Mouse (Mus musculus): ENCODE measurements at regions not wholly inside any gene's neighbourhood (a gene's known extent, or its start where the extent isn't known, plus 50 kb on each side); places are given as distances from the start of the nearest gene placed in this dataset.
A peak's percentile ranks its signal among the peaks of the same experiment; 100 is the strongest.

DNA sequence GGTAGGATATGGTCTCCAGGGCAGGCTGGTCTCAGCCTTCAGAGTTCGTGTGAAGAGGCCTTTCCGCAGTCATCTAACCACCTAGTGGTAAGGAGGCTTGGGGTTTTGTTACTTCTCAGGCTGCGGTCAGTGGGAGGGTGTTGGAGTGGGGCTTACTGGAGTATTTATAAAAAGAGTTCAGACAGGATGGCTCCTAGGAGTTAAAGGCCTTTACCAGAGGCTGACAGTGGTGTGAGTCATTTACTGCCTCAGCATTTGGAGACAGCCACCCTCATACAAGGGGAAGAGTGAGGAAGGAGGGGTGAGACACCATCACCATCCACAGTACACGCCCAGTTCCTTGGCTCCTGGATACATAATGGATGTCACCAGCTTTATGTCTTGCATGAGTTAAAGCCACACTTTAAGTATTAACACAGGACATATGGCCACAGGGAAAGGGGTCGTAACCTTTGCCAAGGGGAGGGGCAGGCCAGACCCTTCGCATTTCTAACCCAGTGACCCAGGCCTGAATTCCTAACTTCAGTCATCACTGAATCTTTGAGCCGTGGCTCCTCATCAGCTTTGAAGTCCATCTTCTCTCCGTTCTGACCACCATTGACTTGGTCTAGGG lies 81.2 kb upstream of the Basp1 start:
- no peak for DNase-seq
- 91% methylated on average over 8 of the region's 8 CpGs for WGBS
- TF ChIP-seq CTCF (IDR thresholded peaks at IDR 0.05; ENCODE audit: insufficient read depth, low read length) (no peak), POLR2A (IDR thresholded peaks at IDR 0.05; ENCODE audit: borderline replicate concordance, extremely low read depth, low read depth, low read length) (no peak)
- no peak overlapping the region for H3K4me3 ChIP-seq (replicated peaks; ENCODE audit: extremely low read depth, low read depth, low read length)
- H3K4me1 ChIP-seq (ENCODE audit: control insufficient read depth, insufficient read depth, low read length), result peaks cover 6% of the 10 kb centered on the region; the same call in 1 of the 2 replicates

DNA sequence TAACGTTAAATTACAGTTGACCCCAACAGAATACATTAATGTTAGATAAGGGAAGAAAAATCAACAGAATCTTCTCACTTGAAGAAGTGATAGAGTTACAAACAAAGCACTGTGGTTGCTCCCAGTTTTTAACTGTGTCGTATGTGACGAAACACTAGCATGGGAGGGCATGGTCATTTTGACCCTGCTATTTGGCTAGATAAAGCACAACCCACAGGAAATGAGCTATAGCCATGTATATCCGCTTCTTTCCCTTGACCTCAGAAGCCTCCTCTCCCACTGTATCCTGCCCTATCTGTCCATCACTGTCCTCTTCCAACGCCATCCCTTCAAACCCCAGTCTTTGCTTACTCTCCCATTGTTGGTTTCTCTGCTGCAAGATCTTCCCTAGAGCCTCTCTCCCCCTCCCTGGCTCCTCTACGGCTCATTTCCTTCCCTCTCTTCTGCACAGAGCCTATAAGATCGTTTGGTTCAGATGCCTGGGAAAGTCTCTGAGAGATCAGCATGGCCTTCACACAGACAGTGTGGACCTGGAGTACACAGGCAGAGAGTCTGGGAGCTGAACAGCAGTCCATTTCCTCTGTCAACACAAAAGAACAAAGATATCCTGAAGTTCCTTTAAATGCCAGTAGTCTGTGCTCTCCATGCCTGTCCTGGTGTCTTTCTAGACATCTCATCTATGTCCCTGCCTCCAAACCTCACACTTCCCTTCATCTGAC lies 82.5 kb upstream of the Basp1 start:
- Histone ChIP-seq H3K4me3 (replicated peaks; ENCODE audit: extremely low read depth, low read depth, low read length) (no peak overlapping the region), H3K4me1 (ENCODE audit: control insufficient read depth, insufficient read depth, low read length) (peaks cover 6% of the 10 kb centered on the region; the same call in 1 of the 2 replicates)
- WGBS, result 40% methylated on average over 7 of the region's 7 CpGs
- DNase-seq, result no peak
- TF ChIP-seq CTCF (IDR thresholded peaks at IDR 0.05; ENCODE audit: insufficient read depth, low read length), result no peak
- no peak for TF ChIP-seq POLR2A (IDR thresholded peaks at IDR 0.05; ENCODE audit: borderline replicate concordance, extremely low read depth, low read depth, low read length)

DNA sequence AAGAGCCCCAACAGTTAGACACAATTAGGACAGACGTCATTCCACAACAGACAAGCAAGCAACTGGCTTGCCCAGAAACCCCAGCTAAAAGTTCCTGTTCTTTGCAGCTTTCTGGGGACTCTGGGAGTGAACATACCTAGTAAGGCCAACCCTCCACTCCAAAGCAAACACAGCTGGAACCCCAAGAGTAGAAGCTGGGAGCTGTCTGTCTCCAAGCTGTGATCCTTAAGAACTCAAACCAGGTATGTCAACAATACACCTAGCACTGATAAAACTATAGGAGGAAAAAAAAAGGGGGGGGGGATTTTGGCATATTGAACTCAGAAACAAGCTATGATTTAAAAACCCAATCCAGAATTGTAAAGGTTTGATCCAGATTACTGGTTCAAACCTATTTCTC lies 84.2 kb upstream of the Basp1 start:
- no peak for TF ChIP-seq POLR2A (IDR thresholded peaks at IDR 0.05; ENCODE audit: borderline replicate concordance, extremely low read depth, low read depth, low read length)
- TF ChIP-seq CTCF (IDR thresholded peaks at IDR 0.05; ENCODE audit: insufficient read depth, low read length), result no peak
- WGBS, result 57% methylated on average over 1 of the region's 1 CpGs
- H3K4me1 ChIP-seq (ENCODE audit: control insufficient read depth, insufficient read depth, low read length), result peaks cover 6% of the 10 kb centered on the region; the same call in 1 of the 2 replicates

GRCm38 (mm10) chr15:25498422-25498821 lies 84.9 kb upstream of the Basp1 start:
- Histone ChIP-seq H3K4me1 (ENCODE audit: control insufficient read depth, insufficient read depth, low read length) (peaks cover 6% of the 10 kb centered on the region; the same call in 1 of the 2 replicates), H3K4me3 (replicated peaks; ENCODE audit: extremely low read depth, low read depth, low read length) (no peak overlapping the region)
- DNase-seq, result no peak
- no peak for TF ChIP-seq CTCF (IDR thresholded peaks at IDR 0.05; ENCODE audit: insufficient read depth, low read length)
- TF ChIP-seq POLR2A (IDR thresholded peaks at IDR 0.05; ENCODE audit: borderline replicate concordance, extremely low read depth, low read depth, low read length), result no peak
- WGBS, result 75% methylated on average over 2 of the region's 2 CpGs

More for the DNA sequence above, 84.2 kb upstream of the Basp1 start:
- DNase-seq, result no peak
- no peak overlapping the region for H3K4me3 ChIP-seq (replicated peaks; ENCODE audit: extremely low read depth, low read depth, low read length)

DNA sequence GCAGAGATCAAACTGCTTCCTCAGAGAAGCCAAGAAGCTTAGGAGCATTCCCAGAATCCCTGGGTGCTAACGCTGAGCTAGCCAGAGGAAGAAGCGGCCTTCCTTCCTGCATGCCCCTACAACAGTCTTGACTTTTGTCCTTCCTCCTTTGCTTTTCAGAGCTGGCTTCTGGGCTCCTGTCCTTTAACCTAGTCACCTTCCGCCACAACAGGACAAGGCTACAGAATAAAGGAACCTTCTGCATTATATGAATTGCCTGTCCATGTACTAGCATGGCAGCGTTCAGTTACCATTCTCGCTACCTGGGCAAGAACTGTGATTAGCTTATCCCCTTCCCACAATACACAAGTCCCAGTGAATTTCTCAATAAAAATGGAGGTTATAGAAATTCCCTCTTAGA lies 88.9 kb upstream of the Basp1 start:
- WGBS, result 71% methylated on average over 5 of the region's 5 CpGs
- no peak overlapping the region for H3K4me3 ChIP-seq (replicated peaks; ENCODE audit: extremely low read depth, low read depth, low read length)
- H3K4me1 ChIP-seq (ENCODE audit: control insufficient read depth, insufficient read depth, low read length), result no peaks in the 10 kb centered on the region; the same call in 1 of the 2 replicates
- no peak for DNase-seq
- TF ChIP-seq CTCF (IDR thresholded peaks at IDR 0.05; ENCODE audit: insufficient read depth, low read length), result no peak
- no peak for TF ChIP-seq POLR2A (IDR thresholded peaks at IDR 0.05; ENCODE audit: borderline replicate concordance, extremely low read depth, low read depth, low read length)

DNA sequence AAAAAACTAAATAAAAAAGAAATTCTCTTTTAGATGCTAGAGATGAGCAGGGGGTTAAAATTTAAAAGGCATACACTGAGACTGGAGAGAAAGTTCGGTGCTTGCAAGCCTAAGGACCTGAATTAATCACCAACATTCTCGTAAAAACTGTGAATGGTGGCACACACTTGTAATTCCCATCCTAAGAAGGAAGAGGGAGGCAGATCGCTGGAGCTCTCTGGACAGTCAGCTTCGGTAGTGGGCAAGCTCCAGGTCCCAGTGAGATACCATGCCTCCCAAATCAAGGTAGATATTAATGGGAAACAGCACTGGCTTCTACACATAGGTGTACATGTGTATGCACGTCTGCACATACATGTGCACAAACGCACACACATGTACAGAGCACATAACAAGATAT lies 89.5 kb upstream of the Basp1 start:
- Histone ChIP-seq H3K4me3 (replicated peaks; ENCODE audit: extremely low read depth, low read depth, low read length) (no peak overlapping the region), H3K4me1 (ENCODE audit: control insufficient read depth, insufficient read depth, low read length) (no peaks in the 10 kb centered on the region; the same call in 1 of the 2 replicates)
- DNase-seq, result no peak
- TF ChIP-seq CTCF (IDR thresholded peaks at IDR 0.05; ENCODE audit: insufficient read depth, low read length), result 0 out of 2 replicates have a peak, but pooled peaks have one; percentile 6
- TF ChIP-seq POLR2A (IDR thresholded peaks at IDR 0.05; ENCODE audit: borderline replicate concordance, extremely low read depth, low read depth, low read length), result no peak
- 59% methylated on average over 6 of the region's 6 CpGs for WGBS

- 70% methylated on average over 7 of the region's 7 CpGs for WGBS
- TF ChIP-seq CTCF (IDR thresholded peaks at IDR 0.05; ENCODE audit: insufficient read depth, low read length), result no peak
- TF ChIP-seq POLR2A (IDR thresholded peaks at IDR 0.05; ENCODE audit: borderline replicate concordance, extremely low read depth, low read depth, low read length), result no peak
- Histone ChIP-seq H3K4me1 (ENCODE audit: control insufficient read depth, insufficient read depth, low read length) (no peaks in the 10 kb centered on the region), H3K4me3 (replicated peaks; ENCODE audit: extremely low read depth, low read depth, low read length) (no peak overlapping the region)
- DNase-seq, result no peak
These were observed 95.6 kb upstream of the Basp1 start for GRCm38 (mm10) chr15:25509139-25509538.

DNA sequence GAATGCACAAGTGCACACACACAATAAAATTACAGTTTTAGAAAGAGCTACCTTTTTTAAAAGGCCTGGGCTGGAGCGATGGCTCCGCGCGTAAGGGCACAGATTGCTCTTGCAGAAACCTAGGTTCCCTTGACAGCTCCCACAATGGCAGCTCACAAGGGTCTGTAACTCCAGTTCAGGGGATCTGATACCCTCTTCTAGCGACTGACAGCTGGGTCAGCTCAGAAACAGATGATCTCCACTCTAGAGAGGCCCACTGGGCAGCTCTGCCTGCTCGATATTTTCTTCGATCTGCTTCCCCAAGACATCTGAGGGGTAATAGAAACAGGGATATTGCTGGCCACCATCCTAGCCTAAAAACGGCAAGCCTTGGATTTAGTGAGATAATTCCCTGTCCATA lies 96.0 kb upstream of the Basp1 start:
- no peak for DNase-seq
- Histone ChIP-seq H3K4me1 (ENCODE audit: control insufficient read depth, insufficient read depth, low read length) (no peaks in the 10 kb centered on the region), H3K4me3 (replicated peaks; ENCODE audit: extremely low read depth, low read depth, low read length) (no peak overlapping the region)
- TF ChIP-seq POLR2A (IDR thresholded peaks at IDR 0.05; ENCODE audit: borderline replicate concordance, extremely low read depth, low read depth, low read length) (no peak), CTCF (IDR thresholded peaks at IDR 0.05; ENCODE audit: insufficient read depth, low read length) (no peak)
- whole genome bisulfite sequencing, result 73% methylated on average over 8 of the region's 8 CpGs

GRCm38 (mm10) chr15:25510060-25510492 lies 96.5 kb upstream of the Basp1 start:
- TF ChIP-seq CTCF (IDR thresholded peaks at IDR 0.05; ENCODE audit: insufficient read depth, low read length), result no peak
- no peak for TF ChIP-seq POLR2A (IDR thresholded peaks at IDR 0.05; ENCODE audit: borderline replicate concordance, extremely low read depth, low read depth, low read length)
- no peak for DNase-seq
- Histone ChIP-seq H3K4me1 (ENCODE audit: control insufficient read depth, insufficient read depth, low read length) (no peaks in the 10 kb centered on the region), H3K4me3 (replicated peaks; ENCODE audit: extremely low read depth, low read depth, low read length) (no peak overlapping the region)
- 23% methylated on average over 8 of the region's 8 CpGs for WGBS

Data from lung, adult 2 months (tissue).